Mouse (Mus musculus): ENCODE measurements around the gene Esd. TPM values are rescaled to one million over a fixed set of nuclear protein-coding genes. Genes with fewer than 3 reads are reported as not detected.

Gene Esd
- polyA plus RNA-seq, 1 experiment from 2014 or later, result 386 TPM

GRCm38 (mm10) chr14:74731221-74732078 is 647 bp upstream of the Esd start:
- Histone ChIP-seq H3K9me3 (ENCODE audit: control insufficient read depth, low read length) (no peaks in the 10 kb centered on the region), H3K27ac (ENCODE audit: low read depth, low read length) (no peak overlapping the region), H3K4me2 (peak overlapping the region; percentile 57), H3K9ac (ENCODE audit: low read length) (0 out of 2 replicates have a peak overlapping the region, but pooled peaks have one; percentile 29), H3K36me3 (ENCODE audit: control insufficient read depth, insufficient read depth, low read length) (no peaks in the 10 kb centered on the region), H3K4me1 (ENCODE audit: control insufficient read depth, insufficient read depth, low read length) (peaks cover 8% of the 10 kb centered on the region), H3K4me3 (ENCODE audit: low read depth, low read length) (peak overlapping the region; percentile 73), H3K27me3 (ENCODE audit: control insufficient read depth, insufficient read depth, low read length) (no peaks in the 10 kb centered on the region)
- 32% methylated on average over 9 of the region's 9 CpGs for WGBS
- ATAC-seq (ENCODE audit: low FRiP score) (no peak), DNase-seq (ENCODE audit: low spot score, missing footprints) (no peak)

GRCm38 (mm10) chr14:74733397-74733796 is 1.3 kb downstream of the Esd start:
- Histone ChIP-seq H3K9me3 (ENCODE audit: control insufficient read depth, low read length) (no peaks in the 10 kb centered on the region), H3K27ac (ENCODE audit: low read depth, low read length) (no peak overlapping the region), H3K9ac (ENCODE audit: low read length) (no peak overlapping the region; the same call in 1 of the 2 replicates), H3K4me1 (ENCODE audit: control insufficient read depth, insufficient read depth, low read length) (peaks cover 8% of the 10 kb centered on the region), H3K4me2 (peak overlapping the region; percentile 57), H3K4me3 (ENCODE audit: low read depth, low read length) (peak overlapping the region; percentile 73), H3K36me3 (ENCODE audit: control insufficient read depth, insufficient read depth, low read length) (peaks cover 4% of the 10 kb centered on the region), H3K27me3 (ENCODE audit: control insufficient read depth, insufficient read depth, low read length) (no peaks in the 10 kb centered on the region)
- WGBS, result 49% methylated on average over 2 of the region's 2 CpGs
- no peak for DNase-seq (ENCODE audit: low spot score, missing footprints)
- ATAC-seq (ENCODE audit: low FRiP score), result no peak

- H3K36me3 ChIP-seq (ENCODE audit: control insufficient read depth, insufficient read depth, low read length), result peaks cover 4% of the 10 kb centered on the region
- no peak for ATAC-seq (ENCODE audit: low FRiP score)
Measured at GRCm38 (mm10) chr14:74735471-74735870, 3.4 kb downstream of the Esd start.

GRCm38 (mm10) chr14:74736850-74737249 is 4.8 kb downstream of the Esd start:
- Histone ChIP-seq H3K27me3 (ENCODE audit: control insufficient read depth, insufficient read depth, low read length) (no peaks in the 10 kb centered on the region), H3K4me3 (ENCODE audit: low read depth, low read length) (no peak overlapping the region), H3K36me3 (ENCODE audit: control insufficient read depth, insufficient read depth, low read length) (peaks cover 8% of the 10 kb centered on the region), H3K4me1 (ENCODE audit: control insufficient read depth, insufficient read depth, low read length) (peaks cover 8% of the 10 kb centered on the region), H3K4me2 (no peak overlapping the region), H3K9me3 (ENCODE audit: control insufficient read depth, low read length) (no peaks in the 10 kb centered on the region), H3K9ac (ENCODE audit: low read length) (no peak overlapping the region), H3K27ac (ENCODE audit: low read depth, low read length) (no peak overlapping the region)
- WGBS, result 97% methylated on average over 6 of the region's 6 CpGs
- ATAC-seq (ENCODE audit: low FRiP score), result no peak
- DNase-seq (ENCODE audit: low spot score, missing footprints), result no peak

More at GRCm38 (mm10) chr14:74735471-74735870, 3.4 kb downstream of the Esd start:
- no peaks in the 10 kb centered on the region for H3K27me3 ChIP-seq (ENCODE audit: control insufficient read depth, insufficient read depth, low read length)
- H3K4me3 ChIP-seq (ENCODE audit: low read depth, low read length), result no peak overlapping the region
- H3K9ac ChIP-seq (ENCODE audit: low read length), result no peak overlapping the region
- H3K9me3 ChIP-seq (ENCODE audit: control insufficient read depth, low read length), result no peaks in the 10 kb centered on the region
- H3K4me1 ChIP-seq (ENCODE audit: control insufficient read depth, insufficient read depth, low read length), result peaks cover 8% of the 10 kb centered on the region
- 94% methylated on average over 6 of the region's 6 CpGs for WGBS
- no peak for DNase-seq (ENCODE audit: low spot score, missing footprints)
- H3K4me2 ChIP-seq, result no peak overlapping the region
- no peak overlapping the region for H3K27ac ChIP-seq (ENCODE audit: low read depth, low read length)

- no peak overlapping the region for H3K9ac ChIP-seq (ENCODE audit: low read length)
- H3K27me3 ChIP-seq (ENCODE audit: control insufficient read depth, insufficient read depth, low read length), result no peaks in the 10 kb centered on the region
- no peak overlapping the region for H3K4me2 ChIP-seq
- H3K27ac ChIP-seq (ENCODE audit: low read depth, low read length), result no peak overlapping the region
- H3K9me3 ChIP-seq (ENCODE audit: control insufficient read depth, low read length), result no peaks in the 10 kb centered on the region
- no peak overlapping the region for H3K4me3 ChIP-seq (ENCODE audit: low read depth, low read length)
- H3K4me1 ChIP-seq (ENCODE audit: control insufficient read depth, insufficient read depth, low read length), result no peaks in the 10 kb centered on the region
- ATAC-seq (ENCODE audit: low FRiP score), result peak; percentile 58; the same call in 1 of the 2 replicates
- H3K36me3 ChIP-seq (ENCODE audit: control insufficient read depth, insufficient read depth, low read length), result no peaks in the 10 kb centered on the region
- 59% methylated on average over 10 of the region's 10 CpGs for WGBS
- DNase-seq (ENCODE audit: low spot score, missing footprints), result peak; percentile 98
Measured at GRCm38 (mm10) chr14:74764191-74764918, 32.3 kb downstream of the Esd start.

- H3K36me3 ChIP-seq (ENCODE audit: control insufficient read depth, insufficient read depth, low read length), result 0 out of 2 replicates have a peak, but pooled peaks cover 2% of the 10 kb centered on the region
- no peak overlapping the region for H3K9ac ChIP-seq (ENCODE audit: low read length)
- no peak overlapping the region for H3K4me3 ChIP-seq (ENCODE audit: low read depth, low read length)
- 94% methylated on average over 1 of the region's 1 CpGs for WGBS
- H3K4me1 ChIP-seq (ENCODE audit: control insufficient read depth, insufficient read depth, low read length), result no peaks in the 10 kb centered on the region
- no peak overlapping the region for H3K4me2 ChIP-seq
- H3K9me3 ChIP-seq (ENCODE audit: control insufficient read depth, low read length), result no peaks in the 10 kb centered on the region
- no peak for DNase-seq (ENCODE audit: low spot score, missing footprints)
- no peak for ATAC-seq (ENCODE audit: low FRiP score)
- H3K27me3 ChIP-seq (ENCODE audit: control insufficient read depth, insufficient read depth, low read length), result no peaks in the 10 kb centered on the region
- H3K27ac ChIP-seq (ENCODE audit: low read depth, low read length), result no peak overlapping the region
Measured at GRCm38 (mm10) chr14:74767892-74768291, 35.8 kb downstream of the Esd start.

- WGBS, result 84% methylated on average over 10 of the region's 10 CpGs
Measured at GRCm38 (mm10) chr14:74774046-74774619, 42.0 kb downstream of the Esd start.

GRCm38 (mm10) chr14:74784243-74784934 is 52.3 kb downstream of the Esd start:
- no peaks in the 10 kb centered on the region for H3K9me3 ChIP-seq (ENCODE audit: control insufficient read depth, low read length)
- H3K27ac ChIP-seq (ENCODE audit: low read depth, low read length), result no peak overlapping the region
- no peak for ATAC-seq (ENCODE audit: low FRiP score)
- no peak overlapping the region for H3K9ac ChIP-seq (ENCODE audit: low read length)
- no peak for DNase-seq (ENCODE audit: low spot score, missing footprints)
- no peaks in the 10 kb centered on the region for H3K4me1 ChIP-seq (ENCODE audit: control insufficient read depth, insufficient read depth, low read length)
- no peak overlapping the region for H3K4me2 ChIP-seq
- H3K36me3 ChIP-seq (ENCODE audit: control insufficient read depth, insufficient read depth, low read length), result no peaks in the 10 kb centered on the region; the same call in none of the 2 replicates
- no peak overlapping the region for H3K4me3 ChIP-seq (ENCODE audit: low read depth, low read length)
- H3K27me3 ChIP-seq (ENCODE audit: control insufficient read depth, insufficient read depth, low read length), result no peaks in the 10 kb centered on the region
- 90% methylated on average over 11 of the region's 11 CpGs for WGBS

More at GRCm38 (mm10) chr14:74774046-74774619, 42.0 kb downstream of the Esd start:
- H3K9me3 ChIP-seq (ENCODE audit: control insufficient read depth, low read length), result no peaks in the 10 kb centered on the region
- no peak for DNase-seq (ENCODE audit: low spot score, missing footprints)
- H3K4me3 ChIP-seq (ENCODE audit: low read depth, low read length), result no peak overlapping the region
- H3K4me2 ChIP-seq, result no peak overlapping the region
- H3K36me3 ChIP-seq (ENCODE audit: control insufficient read depth, insufficient read depth, low read length), result 0 out of 2 replicates have a peak, but pooled peaks cover 2% of the 10 kb centered on the region
- H3K4me1 ChIP-seq (ENCODE audit: control insufficient read depth, insufficient read depth, low read length), result no peaks in the 10 kb centered on the region
- H3K27me3 ChIP-seq (ENCODE audit: control insufficient read depth, insufficient read depth, low read length), result no peaks in the 10 kb centered on the region
- H3K27ac ChIP-seq (ENCODE audit: low read depth, low read length), result no peak overlapping the region; the same call in 1 of the 2 replicates
- no peak overlapping the region for H3K9ac ChIP-seq (ENCODE audit: low read length)
- no peak for ATAC-seq (ENCODE audit: low FRiP score)

Data from midbrain, embryonic 11.5 days (tissue).